Mouse (Mus musculus): Measurements from ENCODE around the gene Wfdc18.

DNA sequence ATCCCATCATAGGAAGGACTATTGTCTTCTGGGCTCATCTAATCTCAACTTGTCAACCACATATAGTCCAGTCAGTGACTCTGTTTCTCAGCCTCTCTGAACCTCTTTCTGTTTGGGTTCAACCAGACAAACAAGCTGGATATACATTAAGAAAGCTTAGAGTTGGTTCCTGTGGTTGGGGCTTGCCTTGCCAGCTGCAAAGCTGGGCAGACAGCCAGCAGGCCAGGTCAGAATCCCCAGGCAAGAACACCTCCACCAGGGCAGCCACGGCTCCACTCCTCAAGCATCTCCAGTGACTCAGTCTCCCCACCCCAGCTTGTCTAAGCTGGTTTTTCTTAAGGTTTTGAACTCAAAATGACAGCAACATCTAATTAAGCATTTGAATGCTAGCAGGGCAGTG lies 3.9 kb downstream of the Wfdc18 start:
- TF ChIP-seq CTCF (IDR thresholded peaks at IDR 0.05; ENCODE audit: borderline replicate concordance, insufficient read depth, low read depth, low read length) (no peak), POLR2A (IDR thresholded peaks at IDR 0.05; ENCODE audit: borderline replicate concordance, insufficient read depth, low read length) (no peak)

All from cerebellum, adult 2 months (tissue).